Mouse (Mus musculus) limb, embryonic 10.5 days (tissue): ENCODE measurements around the gene Antxr1. TPM values are rescaled to one million over a fixed set of nuclear protein-coding genes. Genes with fewer than 3 reads are reported as not detected.

ENCODE experiments used
- DNase-seq: peaks from one replicate; pipeline ENCODE4 v3.0.0-alpha.2; 2017; ENCODE audit warnings: low spot score
- H3K27ac ChIP-seq: fragments of 300-500 bp; sonication (generic); 2 replicates; pipeline ENCODE4 v1.5.1; 2016; ENCODE audit warnings: mild to moderate bottlenecking
- H3K27me3 ChIP-seq: fragments of 300-500 bp; sonication (generic); 2 replicates; pipeline ENCODE4 v1.6.1; 2016; ENCODE audit warnings: low read depth, mild to moderate bottlenecking; ENCODE audit not compliant: poor library complexity, severe bottlenecking
- H3K36me3 ChIP-seq: fragments of 300-500 bp; sonication (generic); 2 replicates; pipeline ENCODE4 v1.6.1; 2016; ENCODE audit warnings: mild to moderate bottlenecking, moderate library complexity
- H3K4me1 ChIP-seq: fragments of 300-500 bp; sonication (generic); 2 replicates; pipeline ENCODE4 v1.6.1; 2016
- H3K4me3 ChIP-seq: fragments of 300-500 bp; sonication (generic); 2 replicates; pipeline ENCODE4 v1.5.1; 2016; ENCODE audit warnings: mild to moderate bottlenecking, moderate library complexity
- H3K9me3 ChIP-seq: fragments of 300-500 bp; sonication (generic); replicated peaks from 2 replicates; pipeline ENCODE4 v1.6.1; 2016; ENCODE audit warnings: mild to moderate bottlenecking
- WGBS: fragments of 180-500 bp; shearing (Covaris S2); methylation state at CpG from one replicate; pipeline ENCODE4 v1.1.7; 2016; 5-methylcytosine and 5-hydroxymethylcytosine counted together
- polyA plus RNA-seq: library from polyadenylated mRNA; unstranded; fragments of >200 nt; fragmentation: Nextera tagmentation; extraction: Ambion mirVana; gene quantifications from 2 replicates; pipeline ENCODE4 v1.2.1, GENCODE M21; 2016

Gene Antxr1
- polyA plus RNA-seq, 1 experiment from 2014 or later, result 9.5 TPM

DNA sequence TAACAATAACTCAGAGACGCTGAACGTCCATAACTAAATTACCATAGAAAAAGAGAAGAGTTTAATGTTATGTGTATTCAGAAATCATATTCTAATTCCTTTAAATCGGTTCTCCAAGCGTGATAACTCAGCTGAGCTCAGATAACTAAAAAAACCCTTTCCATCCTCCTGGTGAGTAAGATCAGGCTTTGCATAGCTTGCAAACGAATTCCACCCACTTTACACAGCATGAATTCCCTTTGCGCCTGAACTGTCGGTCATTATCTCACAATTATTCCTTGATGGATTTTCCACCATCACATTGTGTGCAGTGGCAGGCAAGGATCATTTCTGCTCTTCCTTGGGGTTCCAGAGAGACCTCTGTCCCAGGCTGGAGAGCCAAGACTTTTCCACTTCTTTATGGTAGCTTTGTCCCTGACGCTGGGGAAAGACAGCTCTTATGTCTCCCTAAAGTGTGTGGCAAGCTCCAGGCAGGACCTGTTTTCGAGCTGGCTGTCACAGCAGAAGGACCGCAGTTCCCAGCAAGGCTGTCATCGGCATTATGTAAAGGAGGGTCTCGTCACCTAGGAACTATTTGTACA is 201.6 kb downstream of the Antxr1 start:
- DNase-seq, result no peak
- H3K4me1 ChIP-seq, result 0 out of 2 replicates have a peak, but pooled peaks cover 3% of the 10 kb centered on the region
- 83% methylated on average over 12 of the region's 12 CpGs for whole genome bisulfite sequencing
- H3K9me3 ChIP-seq, result no peaks in the 10 kb centered on the region; the same call in 1 of the 2 replicates
- H3K4me3 ChIP-seq, result no peak overlapping the region
- peaks cover 35% of the 10 kb centered on the region for H3K36me3 ChIP-seq
- H3K27ac ChIP-seq, result no peak overlapping the region
- no peaks in the 10 kb centered on the region for H3K27me3 ChIP-seq

DNA sequence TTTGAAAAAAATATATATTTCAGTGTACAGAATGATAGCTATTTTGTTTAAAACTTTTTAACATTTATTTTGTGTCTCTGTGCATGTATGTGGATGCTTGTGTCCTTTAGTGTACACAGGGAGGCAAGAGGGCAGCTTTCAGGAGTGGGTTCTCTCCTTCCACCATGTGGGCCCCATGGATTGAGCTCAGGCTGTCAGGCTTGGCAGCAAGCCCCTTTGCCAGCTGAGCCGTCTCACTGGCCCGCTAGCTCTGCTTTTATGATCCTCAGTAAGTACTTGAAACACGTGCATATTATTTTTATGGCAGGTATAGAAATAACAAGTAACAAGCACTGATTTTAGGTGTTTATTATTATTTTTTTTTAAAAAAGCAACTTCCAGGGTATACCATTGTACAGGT is 202.1 kb downstream of the Antxr1 start:
- DNase-seq, result no peak
- Histone ChIP-seq H3K27ac (no peak overlapping the region), H3K4me1 (0 out of 2 replicates have a peak, but pooled peaks cover 3% of the 10 kb centered on the region), H3K4me3 (no peak overlapping the region), H3K9me3 (no peaks in the 10 kb centered on the region; the same call in 1 of the 2 replicates), H3K36me3 (peaks cover 35% of the 10 kb centered on the region), H3K27me3 (no peaks in the 10 kb centered on the region)
- WGBS, result 93% methylated on average over 3 of the region's 3 CpGs

DNA sequence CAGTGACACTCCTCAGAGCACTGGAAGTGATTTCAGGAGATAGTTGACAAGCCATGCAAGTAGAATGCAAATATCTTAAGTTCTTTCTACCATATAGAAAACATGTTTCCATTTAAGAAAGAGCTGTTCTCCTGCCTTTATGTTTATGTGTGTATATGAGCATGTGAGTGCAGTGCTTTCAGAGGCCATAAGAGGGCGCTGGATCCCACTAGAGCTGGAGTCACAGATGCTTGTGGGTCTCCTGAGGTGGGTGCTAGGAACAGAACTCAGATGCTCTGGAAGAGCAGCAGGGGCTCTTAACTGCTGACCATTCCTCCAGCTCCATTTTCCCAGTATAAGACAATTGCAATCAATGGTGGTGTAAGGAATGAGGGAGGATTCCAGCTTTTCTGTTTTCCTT is 204.5 kb downstream of the Antxr1 start:
- DNase-seq, result no peak
- WGBS, result 79% methylated on average over 1 of the region's 1 CpGs
- no peaks in the 10 kb centered on the region for H3K27me3 ChIP-seq
- no peak overlapping the region for H3K27ac ChIP-seq
- H3K9me3 ChIP-seq, result no peaks in the 10 kb centered on the region; the same call in 1 of the 2 replicates
- H3K4me3 ChIP-seq, result no peak overlapping the region
- H3K36me3 ChIP-seq, result peaks cover 20% of the 10 kb centered on the region
- peaks cover 18% of the 10 kb centered on the region; the same call in 1 of the 2 replicates for H3K4me1 ChIP-seq

DNA sequence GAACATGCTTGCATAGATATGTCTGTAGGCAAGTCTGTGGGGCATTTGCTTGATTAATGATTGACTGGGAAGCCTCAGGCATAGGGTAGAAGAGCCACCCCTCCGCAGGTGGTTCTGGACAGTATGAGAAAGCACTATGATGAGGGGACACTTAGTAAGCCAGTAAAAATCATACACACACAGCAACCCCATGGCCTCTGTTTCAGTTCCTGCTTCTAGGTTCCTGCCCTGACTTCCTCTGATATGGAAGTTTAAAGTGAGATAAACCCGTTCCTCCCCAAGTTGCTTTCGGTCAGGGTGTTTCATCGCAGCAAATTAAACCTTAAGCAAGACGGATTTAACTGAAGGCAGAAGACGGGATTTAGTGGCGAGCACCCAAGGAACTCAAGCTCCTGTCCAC is 205.0 kb downstream of the Antxr1 start:
- WGBS, result 97% methylated on average over 7 of the region's 7 CpGs
- Histone ChIP-seq H3K27ac (no peak overlapping the region), H3K36me3 (peaks cover 15% of the 10 kb centered on the region), H3K4me3 (no peak overlapping the region), H3K9me3 (no peaks in the 10 kb centered on the region; the same call in 1 of the 2 replicates), H3K4me1 (peaks cover 21% of the 10 kb centered on the region; the same call in 1 of the 2 replicates), H3K27me3 (no peaks in the 10 kb centered on the region)
- DNase-seq, result no peak

DNA sequence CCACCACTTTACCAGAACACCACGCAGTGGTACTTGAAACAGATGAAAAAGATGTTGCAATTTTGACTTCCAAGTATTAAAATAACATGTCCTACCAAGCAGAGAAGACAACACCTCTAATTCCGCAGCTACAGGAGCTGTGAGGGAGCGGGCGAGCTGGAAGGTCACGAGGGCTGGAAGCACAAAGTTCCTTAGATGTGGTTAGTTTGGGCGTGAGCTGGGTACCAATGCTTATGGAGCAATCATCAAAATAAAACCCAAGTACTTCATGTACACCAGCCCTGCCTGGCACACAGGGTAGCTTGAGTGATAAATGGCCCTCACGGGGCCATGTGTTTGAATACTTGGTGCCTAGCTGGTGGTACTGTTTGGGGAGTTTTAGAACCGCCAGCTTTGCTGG is 205.8 kb downstream of the Antxr1 start:
- 96% methylated on average over 8 of the region's 8 CpGs for WGBS
- Histone ChIP-seq H3K36me3 (peaks cover 8% of the 10 kb centered on the region), H3K27me3 (no peaks in the 10 kb centered on the region), H3K4me3 (no peak overlapping the region), H3K27ac (no peak overlapping the region), H3K9me3 (no peaks in the 10 kb centered on the region; the same call in 1 of the 2 replicates), H3K4me1 (peaks cover 19% of the 10 kb centered on the region; the same call in 1 of the 2 replicates)
- no peak for DNase-seq

DNA sequence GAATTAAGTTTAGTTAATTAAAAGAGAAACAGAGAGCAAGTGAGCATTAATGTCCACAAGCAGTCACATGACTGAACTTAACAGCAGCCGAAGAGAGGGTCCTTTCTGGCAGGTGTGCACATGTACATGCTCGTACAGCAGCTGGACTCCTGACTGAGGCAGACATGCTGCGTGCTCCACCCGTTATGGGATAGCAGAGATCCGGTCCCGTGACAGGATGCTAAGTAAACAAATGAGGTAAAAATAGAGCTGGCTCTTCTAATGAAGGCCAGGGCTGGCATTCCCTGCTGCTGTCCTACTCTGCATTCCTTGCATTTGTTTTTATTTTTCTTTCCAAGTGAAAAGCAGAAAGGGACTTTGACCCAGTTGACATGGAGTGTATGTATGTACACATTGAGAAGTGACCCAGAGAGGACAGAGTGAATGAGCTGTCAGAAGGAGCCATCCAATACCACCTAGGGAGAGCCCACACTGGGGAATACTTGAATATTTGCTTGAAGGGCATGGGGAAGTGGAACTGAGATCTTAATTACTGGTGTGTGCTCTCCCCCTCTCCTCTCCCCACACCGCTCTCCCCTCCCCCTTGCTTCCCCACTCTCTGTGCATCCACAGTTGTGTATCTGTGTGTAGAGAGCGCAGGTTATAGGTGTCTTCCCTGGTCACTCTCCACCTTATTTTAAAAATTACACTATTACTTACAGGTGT is 208.4 kb downstream of the Antxr1 start:
- no peak overlapping the region for H3K4me3 ChIP-seq
- H3K9me3 ChIP-seq, result no peaks in the 10 kb centered on the region; the same call in 1 of the 2 replicates
- H3K36me3 ChIP-seq, result peaks cover 7% of the 10 kb centered on the region; the same call in 1 of the 2 replicates
- H3K27ac ChIP-seq, result no peak overlapping the region
- 81% methylated on average over 8 of the region's 8 CpGs for WGBS
- peaks cover 18% of the 10 kb centered on the region; the same call in 1 of the 2 replicates for H3K4me1 ChIP-seq
- H3K27me3 ChIP-seq, result no peaks in the 10 kb centered on the region
- no peak for DNase-seq

DNA sequence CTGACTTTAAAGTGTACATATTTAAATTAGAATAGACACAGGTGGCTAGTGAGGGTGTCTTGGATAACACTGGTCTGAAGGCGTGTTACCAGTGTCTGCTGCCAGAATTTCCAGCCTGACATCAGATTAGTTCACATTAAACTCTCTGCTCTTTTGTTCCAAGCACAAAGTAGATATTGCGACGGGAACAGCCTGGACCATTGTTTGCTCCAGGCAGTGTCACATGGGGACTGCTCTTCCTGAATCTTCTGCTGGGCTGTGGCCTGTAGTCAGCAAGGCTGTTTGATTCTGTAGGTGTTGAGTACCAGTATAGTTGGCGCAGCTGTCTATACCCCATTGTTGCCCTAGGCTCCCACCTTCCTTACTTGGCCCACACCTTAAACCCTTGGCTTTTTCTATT is 211.6 kb downstream of the Antxr1 start:
- H3K9me3 ChIP-seq, result no peaks in the 10 kb centered on the region
- WGBS, result 90% methylated on average over 4 of the region's 4 CpGs
- no peaks in the 10 kb centered on the region for H3K36me3 ChIP-seq
- H3K4me3 ChIP-seq, result no peak overlapping the region
- DNase-seq, result no peak
- peaks cover 27% of the 10 kb centered on the region for H3K4me1 ChIP-seq
- H3K27ac ChIP-seq, result no peak overlapping the region
- no peaks in the 10 kb centered on the region for H3K27me3 ChIP-seq

DNA sequence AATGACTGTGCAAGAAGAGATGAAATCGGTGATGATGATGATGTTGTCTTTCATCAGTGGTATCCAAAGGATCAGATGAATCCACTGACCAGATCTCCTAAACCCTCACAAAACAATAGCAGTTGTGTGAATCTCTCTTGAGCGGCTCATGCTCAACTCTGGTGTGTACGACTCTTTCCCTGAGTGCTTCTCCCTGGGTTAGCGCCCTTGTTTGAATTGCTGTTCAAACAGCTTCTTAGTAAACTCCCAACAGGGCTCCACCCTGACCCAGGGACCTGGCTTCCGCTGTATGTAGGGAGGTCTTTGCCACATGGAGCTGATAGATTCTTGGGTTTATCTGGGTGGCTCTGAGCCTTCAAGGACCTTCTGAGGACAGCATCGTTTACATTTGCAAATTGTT is 212.2 kb downstream of the Antxr1 start:
- peaks cover 27% of the 10 kb centered on the region for H3K4me1 ChIP-seq
- H3K9me3 ChIP-seq, result no peaks in the 10 kb centered on the region
- no peak for DNase-seq
- WGBS, result 88% methylated on average over 6 of the region's 6 CpGs
- H3K36me3 ChIP-seq, result no peaks in the 10 kb centered on the region
- no peaks in the 10 kb centered on the region for H3K27me3 ChIP-seq
- H3K4me3 ChIP-seq, result no peak overlapping the region
- no peak overlapping the region for H3K27ac ChIP-seq

DNA sequence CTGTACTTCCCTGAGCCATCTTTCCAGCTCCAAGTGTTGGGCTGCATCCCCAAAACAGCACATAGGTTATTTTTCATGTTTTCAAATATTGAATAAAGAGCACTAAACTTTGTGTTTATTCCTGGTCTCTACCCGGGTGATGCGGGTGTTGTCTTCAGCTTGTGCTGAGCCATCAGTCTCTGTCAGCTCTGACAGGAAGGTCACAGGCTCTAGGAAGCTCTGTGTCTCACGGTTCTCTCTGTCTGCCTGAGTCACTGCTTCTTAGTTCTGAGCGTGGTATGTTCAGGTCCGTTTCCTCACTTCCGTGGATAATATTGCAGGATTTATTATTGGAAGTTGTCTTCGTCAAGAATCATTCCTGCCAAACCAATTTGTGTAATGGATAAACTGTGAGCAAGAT is 213.7 kb downstream of the Antxr1 start:
- DNase-seq, result no peak
- Histone ChIP-seq H3K36me3 (no peaks in the 10 kb centered on the region), H3K4me1 (peaks cover 16% of the 10 kb centered on the region), H3K4me3 (no peak overlapping the region), H3K27ac (no peak overlapping the region), H3K27me3 (no peaks in the 10 kb centered on the region), H3K9me3 (no peaks in the 10 kb centered on the region)
- WGBS, result 79% methylated on average over 7 of the region's 7 CpGs

DNA sequence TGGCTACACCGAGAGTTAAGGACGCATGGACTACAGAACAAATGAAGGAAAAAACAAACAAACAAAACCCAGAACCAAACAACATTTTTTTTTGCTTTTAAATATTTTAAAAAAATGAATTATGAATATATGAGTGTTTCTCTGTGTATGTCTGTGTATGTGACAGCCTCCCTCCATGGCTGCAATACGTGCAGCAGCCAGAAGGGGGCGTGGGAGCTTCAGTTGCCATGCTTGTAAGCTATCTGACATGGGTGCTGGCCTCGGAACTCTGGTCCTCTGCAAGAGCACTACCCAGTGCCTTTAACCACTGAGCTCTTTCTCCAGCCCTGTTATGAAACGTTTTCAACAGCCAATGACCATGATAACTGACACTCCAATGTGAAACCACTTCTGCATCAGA is 215.0 kb downstream of the Antxr1 start:
- 88% methylated on average over 6 of the region's 6 CpGs for WGBS
- peaks cover 14% of the 10 kb centered on the region for H3K4me1 ChIP-seq

DNA sequence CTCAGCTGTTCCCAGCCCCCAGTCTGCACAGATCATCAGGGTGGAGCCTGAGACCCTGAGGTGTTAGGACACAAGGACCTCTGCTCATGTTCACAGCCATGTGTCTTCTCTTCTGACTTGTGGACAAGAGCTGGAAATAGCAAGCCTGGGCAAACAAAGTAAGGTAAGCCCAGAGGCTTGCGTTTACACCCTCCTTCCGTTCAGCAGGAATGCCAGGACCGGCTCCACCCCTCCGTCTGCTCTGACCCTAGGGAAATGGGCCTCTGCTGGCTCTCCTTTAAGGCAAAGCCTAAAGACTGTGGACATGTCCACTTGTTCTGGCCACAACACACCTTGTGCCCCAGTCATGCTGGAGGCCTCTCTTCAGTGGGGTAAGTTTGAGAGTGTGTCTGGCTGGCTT is 215.6 kb downstream of the Antxr1 start:
- no peaks in the 10 kb centered on the region for H3K27me3 ChIP-seq
- DNase-seq, result no peak
- 59% methylated on average over 4 of the region's 4 CpGs for WGBS

More for the DNA sequence above, 215.0 kb downstream of the Antxr1 start:
- no peak overlapping the region for H3K4me3 ChIP-seq
- H3K27ac ChIP-seq, result no peak overlapping the region
- H3K27me3 ChIP-seq, result no peaks in the 10 kb centered on the region
- H3K36me3 ChIP-seq, result no peaks in the 10 kb centered on the region
- H3K9me3 ChIP-seq, result no peaks in the 10 kb centered on the region
- DNase-seq, result no peak

DNA sequence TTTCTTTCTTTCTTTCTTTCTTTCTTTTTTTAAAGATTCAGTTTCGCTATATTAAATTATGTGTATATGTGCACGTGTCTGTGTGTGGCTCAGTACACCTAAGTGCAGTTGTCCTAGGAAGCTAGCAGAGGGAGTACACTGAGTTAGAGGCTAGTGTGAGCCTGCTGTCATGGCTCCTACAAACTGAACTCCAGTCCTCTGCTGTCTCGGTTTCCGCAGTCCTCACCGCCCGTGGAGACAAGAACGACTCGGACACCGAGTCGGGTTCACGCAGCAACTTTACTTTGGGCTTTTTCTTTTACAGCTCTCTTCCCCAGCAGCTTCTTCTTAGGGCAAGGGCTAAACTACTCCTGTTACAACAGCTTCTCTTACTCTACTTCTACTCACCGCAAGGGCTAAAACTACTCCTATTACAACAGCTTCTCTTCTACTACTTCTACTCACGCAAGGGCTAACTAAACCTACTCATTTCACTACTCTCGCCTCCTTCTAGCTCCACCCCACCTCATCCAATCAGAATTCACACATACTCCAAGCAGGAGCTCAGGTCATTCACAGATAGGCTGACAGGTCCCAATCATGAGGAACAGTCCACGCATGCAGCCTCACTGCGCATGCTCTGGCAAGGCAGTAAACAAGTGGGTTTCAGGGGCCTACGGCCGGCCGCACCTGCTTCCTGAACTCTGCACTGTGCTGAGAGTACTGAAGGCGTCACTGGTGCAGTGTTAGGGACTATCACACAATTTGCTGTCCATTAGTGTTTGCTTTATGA is 216.4 kb downstream of the Antxr1 start:
- Histone ChIP-seq H3K4me1 (peaks cover 14% of the 10 kb centered on the region), H3K4me3 (no peak overlapping the region), H3K36me3 (no peaks in the 10 kb centered on the region), H3K9me3 (no peaks in the 10 kb centered on the region), H3K27me3 (no peaks in the 10 kb centered on the region), H3K27ac (no peak overlapping the region)
- DNase-seq, result no peak
- 90% methylated on average over 20 of the region's 20 CpGs for WGBS

More for the DNA sequence above, 215.6 kb downstream of the Antxr1 start:
- Histone ChIP-seq H3K4me1 (peaks cover 14% of the 10 kb centered on the region), H3K36me3 (no peaks in the 10 kb centered on the region), H3K27ac (peak overlapping the region; percentile 42; the same call in 1 of the 2 replicates), H3K4me3 (no peak overlapping the region), H3K9me3 (no peaks in the 10 kb centered on the region)

DNA sequence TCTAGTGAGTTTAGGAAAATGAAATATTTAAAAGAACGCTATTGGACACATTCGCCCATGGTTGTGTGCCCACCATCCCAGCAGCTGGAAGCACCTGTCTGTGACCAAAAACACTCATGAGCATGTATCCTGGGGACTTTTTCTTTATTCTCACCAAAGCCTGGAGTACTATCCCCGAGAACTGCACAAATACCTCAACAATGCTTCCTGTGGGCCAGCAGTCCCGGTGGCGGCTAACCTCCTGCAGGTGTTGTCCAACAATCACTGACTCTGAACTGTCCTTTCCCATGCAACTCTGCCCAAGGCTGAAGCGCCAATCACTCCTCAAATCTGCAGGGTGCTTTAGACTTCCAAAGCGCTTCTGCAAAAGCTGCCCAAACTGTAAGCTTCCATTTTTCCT is 219.0 kb downstream of the Antxr1 start:
- no peaks in the 10 kb centered on the region for H3K9me3 ChIP-seq
- H3K27me3 ChIP-seq, result no peaks in the 10 kb centered on the region
- no peak for DNase-seq
- no peaks in the 10 kb centered on the region for H3K36me3 ChIP-seq
- peaks cover 22% of the 10 kb centered on the region for H3K4me1 ChIP-seq
- H3K27ac ChIP-seq, result no peak overlapping the region
- 90% methylated on average over 7 of the region's 7 CpGs for WGBS
- H3K4me3 ChIP-seq, result no peak overlapping the region
